Mouse (Mus musculus): ENCODE results near the gene Bcl2. TPM values are rescaled to one million over a fixed set of nuclear protein-coding genes. Genes with fewer than 3 reads are reported as not detected.
"Not testable (repeated sequence)": the region's sequence is repeated elsewhere in the genome, so short reads cannot be mapped to it uniquely, and the experiment has no call there.

Bcl2 gene
- polyA plus RNA-seq, 1 experiment from 2014 or later: 17.8 TPM

GRCm38 (mm10) chr1:106742980-106743379, 28.9 kb upstream of the Bcl2 start:
- Histone ChIP-seq H3K4me1 (ENCODE audit: control insufficient read depth, insufficient read depth, low read length) (no peaks in the 10 kb centered on the region), H3K27me3 (ENCODE audit: control insufficient read depth, insufficient read depth, low read length) (no peaks in the 10 kb centered on the region), H3K27ac (ENCODE audit: low read length) (no peak overlapping the region), H3K9me3 (replicated peaks; ENCODE audit: control insufficient read depth, low read length) (no peaks in the 10 kb centered on the region), H3K4me2 (ENCODE audit: low read depth, low read length) (no peak overlapping the region), H3K9ac (ENCODE audit: low read length) (no peak overlapping the region), H3K4me3 (replicated peaks; ENCODE audit: low read length) (no peak overlapping the region), H3K36me3 (ENCODE audit: control insufficient read depth, insufficient read depth, low read length) (peaks cover 9% of the 10 kb centered on the region)
- 89% methylated on average over 6 of the region's 6 CpGs for WGBS
- no peak for ATAC-seq (ENCODE audit: insufficient read depth, low FRiP score)

DNA sequence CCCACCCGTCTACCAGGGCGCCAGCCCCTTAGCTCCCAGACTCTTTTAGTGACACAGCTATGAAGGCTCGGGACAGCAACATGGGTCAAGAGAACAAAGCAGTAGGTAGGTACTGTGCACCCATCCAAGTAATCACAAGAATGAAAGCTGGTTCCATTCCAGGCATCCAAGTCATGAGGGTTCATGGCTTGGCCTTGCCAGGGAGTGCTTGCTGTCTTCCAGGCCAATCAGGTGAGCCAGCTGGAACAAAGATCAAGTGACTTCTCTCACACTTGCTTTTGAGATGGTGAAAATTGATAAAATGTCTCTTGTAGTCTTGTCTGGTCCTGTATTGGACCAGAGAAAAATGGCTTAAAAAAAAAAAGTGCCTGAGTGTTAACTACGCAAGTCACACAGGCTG, 26.7 kb upstream of the Bcl2 start:
- WGBS: 82% methylated on average over 4 of the region's 4 CpGs
- no peak for ATAC-seq (ENCODE audit: insufficient read depth, low FRiP score)
- H3K9me3 ChIP-seq (replicated peaks; ENCODE audit: control insufficient read depth, low read length): no peaks in the 10 kb centered on the region
- no peaks in the 10 kb centered on the region for H3K4me1 ChIP-seq (ENCODE audit: control insufficient read depth, insufficient read depth, low read length)
- H3K4me3 ChIP-seq (replicated peaks; ENCODE audit: low read length): no peak overlapping the region
- no peak overlapping the region for H3K27ac ChIP-seq (ENCODE audit: low read length)
- no peaks in the 10 kb centered on the region for H3K27me3 ChIP-seq (ENCODE audit: control insufficient read depth, insufficient read depth, low read length)
- H3K9ac ChIP-seq (ENCODE audit: low read length): no peak overlapping the region
- no peak overlapping the region for H3K4me2 ChIP-seq (ENCODE audit: low read depth, low read length)
- no peaks in the 10 kb centered on the region for H3K36me3 ChIP-seq (ENCODE audit: control insufficient read depth, insufficient read depth, low read length)

GRCm38 (mm10) chr1:106739810-106740209, 25.7 kb upstream of the Bcl2 start:
- no peak for ATAC-seq (ENCODE audit: insufficient read depth, low FRiP score)
- 88% methylated on average over 5 of the region's 5 CpGs for WGBS
- no peaks in the 10 kb centered on the region for H3K4me1 ChIP-seq (ENCODE audit: control insufficient read depth, insufficient read depth, low read length)

DNA sequence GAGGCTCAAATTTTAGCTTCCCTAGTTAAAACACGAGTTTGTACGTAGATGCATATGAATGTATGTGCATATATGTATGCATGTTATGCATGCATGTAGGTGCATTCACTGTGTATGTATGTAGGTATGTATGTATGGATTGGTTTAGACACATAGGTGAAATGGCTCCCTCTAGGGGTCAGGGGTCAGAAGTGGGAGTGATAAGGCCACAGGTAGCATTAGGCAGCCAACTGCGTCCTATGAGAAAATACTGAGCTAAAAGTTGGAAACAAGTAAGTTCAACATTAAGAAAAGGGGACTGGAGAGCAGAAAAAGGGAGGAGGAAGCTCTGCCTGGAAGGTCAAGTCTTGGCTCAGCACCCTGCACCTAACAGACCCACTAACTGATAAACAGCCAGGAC, 24.0 kb upstream of the Bcl2 start:
- ATAC-seq (ENCODE audit: insufficient read depth, low FRiP score): no peak

More at GRCm38 (mm10) chr1:106739810-106740209, 25.7 kb upstream of the Bcl2 start:
- Histone ChIP-seq H3K27me3 (ENCODE audit: control insufficient read depth, insufficient read depth, low read length) (no peaks in the 10 kb centered on the region), H3K27ac (ENCODE audit: low read length) (no peak overlapping the region), H3K9me3 (replicated peaks; ENCODE audit: control insufficient read depth, low read length) (no peaks in the 10 kb centered on the region), H3K4me2 (ENCODE audit: low read depth, low read length) (no peak overlapping the region), H3K9ac (ENCODE audit: low read length) (no peak overlapping the region), H3K36me3 (ENCODE audit: control insufficient read depth, insufficient read depth, low read length) (no peaks in the 10 kb centered on the region), H3K4me3 (replicated peaks; ENCODE audit: low read length) (no peak overlapping the region)

GRCm38 (mm10) chr1:106736211-106736610, 22.1 kb upstream of the Bcl2 start:
- H3K4me1 ChIP-seq (ENCODE audit: control insufficient read depth, insufficient read depth, low read length): no peaks in the 10 kb centered on the region
- no peaks in the 10 kb centered on the region for H3K36me3 ChIP-seq (ENCODE audit: control insufficient read depth, insufficient read depth, low read length)
- ATAC-seq (ENCODE audit: insufficient read depth, low FRiP score): no peak
- WGBS: 92% methylated on average over 8 of the region's 8 CpGs
- H3K4me3 ChIP-seq (replicated peaks; ENCODE audit: low read length): no peak overlapping the region
- no peaks in the 10 kb centered on the region for H3K9me3 ChIP-seq (replicated peaks; ENCODE audit: control insufficient read depth, low read length)
- H3K4me2 ChIP-seq (ENCODE audit: low read depth, low read length): no peak overlapping the region
- no peak overlapping the region for H3K27ac ChIP-seq (ENCODE audit: low read length)
- H3K27me3 ChIP-seq (ENCODE audit: control insufficient read depth, insufficient read depth, low read length): no peaks in the 10 kb centered on the region
- no peak overlapping the region for H3K9ac ChIP-seq (ENCODE audit: low read length)

More for the DNA sequence above, 24.0 kb upstream of the Bcl2 start:
- Histone ChIP-seq H3K4me2 (ENCODE audit: low read depth, low read length) (no peak overlapping the region), H3K36me3 (ENCODE audit: control insufficient read depth, insufficient read depth, low read length) (no peaks in the 10 kb centered on the region), H3K9ac (ENCODE audit: low read length) (no peak overlapping the region), H3K27me3 (ENCODE audit: control insufficient read depth, insufficient read depth, low read length) (no peaks in the 10 kb centered on the region), H3K27ac (ENCODE audit: low read length) (no peak overlapping the region), H3K9me3 (replicated peaks; ENCODE audit: control insufficient read depth, low read length) (no peaks in the 10 kb centered on the region), H3K4me1 (ENCODE audit: control insufficient read depth, insufficient read depth, low read length) (no peaks in the 10 kb centered on the region), H3K4me3 (replicated peaks; ENCODE audit: low read length) (no peak overlapping the region)
- WGBS: 86% methylated on average over 3 of the region's 3 CpGs

GRCm38 (mm10) chr1:106735586-106735985, 21.5 kb upstream of the Bcl2 start:
- Histone ChIP-seq H3K4me2 (ENCODE audit: low read depth, low read length) (no peak overlapping the region), H3K27ac (ENCODE audit: low read length) (no peak overlapping the region), H3K4me3 (replicated peaks; ENCODE audit: low read length) (no peak overlapping the region), H3K36me3 (ENCODE audit: control insufficient read depth, insufficient read depth, low read length) (no peaks in the 10 kb centered on the region), H3K9ac (ENCODE audit: low read length) (no peak overlapping the region), H3K27me3 (ENCODE audit: control insufficient read depth, insufficient read depth, low read length) (no peaks in the 10 kb centered on the region), H3K4me1 (ENCODE audit: control insufficient read depth, insufficient read depth, low read length) (no peaks in the 10 kb centered on the region), H3K9me3 (replicated peaks; ENCODE audit: control insufficient read depth, low read length) (no peaks in the 10 kb centered on the region)
- WGBS: 51% methylated on average over 2 of the region's 2 CpGs
- ATAC-seq (ENCODE audit: insufficient read depth, low FRiP score): no peak

DNA sequence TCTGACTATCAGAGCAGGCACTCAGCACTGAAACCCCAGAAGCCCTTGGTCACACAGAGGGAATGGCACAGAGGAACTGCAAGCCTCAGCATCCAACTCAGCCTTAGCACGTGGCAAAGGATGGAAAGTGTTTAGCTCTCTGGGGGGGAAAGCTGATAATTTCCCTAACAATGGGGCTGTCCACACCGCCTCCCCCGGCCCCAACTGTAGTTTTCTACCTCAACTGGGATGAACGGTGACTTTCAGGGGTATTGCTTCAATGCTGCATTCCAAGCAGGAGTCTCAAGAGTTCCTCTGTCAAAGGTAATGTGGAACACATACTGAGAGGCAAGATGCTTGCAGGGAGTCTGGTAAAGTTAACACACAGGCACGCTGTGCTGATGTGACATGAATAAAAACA, 8.0 kb upstream of the Bcl2 start:
- H3K9ac ChIP-seq (ENCODE audit: low read length): no peak overlapping the region
- 67% methylated on average over 5 of the region's 5 CpGs for WGBS
- no peaks in the 10 kb centered on the region for H3K9me3 ChIP-seq (replicated peaks; ENCODE audit: control insufficient read depth, low read length)
- H3K4me3 ChIP-seq (replicated peaks; ENCODE audit: low read length): no peak overlapping the region
- H3K4me2 ChIP-seq (ENCODE audit: low read depth, low read length): no peak overlapping the region
- ATAC-seq (ENCODE audit: insufficient read depth, low FRiP score): no peak
- H3K36me3 ChIP-seq (ENCODE audit: control insufficient read depth, insufficient read depth, low read length): no peaks in the 10 kb centered on the region
- no peak overlapping the region for H3K27ac ChIP-seq (ENCODE audit: low read length)
- no peaks in the 10 kb centered on the region for H3K27me3 ChIP-seq (ENCODE audit: control insufficient read depth, insufficient read depth, low read length)
- no peaks in the 10 kb centered on the region for H3K4me1 ChIP-seq (ENCODE audit: control insufficient read depth, insufficient read depth, low read length)

DNA sequence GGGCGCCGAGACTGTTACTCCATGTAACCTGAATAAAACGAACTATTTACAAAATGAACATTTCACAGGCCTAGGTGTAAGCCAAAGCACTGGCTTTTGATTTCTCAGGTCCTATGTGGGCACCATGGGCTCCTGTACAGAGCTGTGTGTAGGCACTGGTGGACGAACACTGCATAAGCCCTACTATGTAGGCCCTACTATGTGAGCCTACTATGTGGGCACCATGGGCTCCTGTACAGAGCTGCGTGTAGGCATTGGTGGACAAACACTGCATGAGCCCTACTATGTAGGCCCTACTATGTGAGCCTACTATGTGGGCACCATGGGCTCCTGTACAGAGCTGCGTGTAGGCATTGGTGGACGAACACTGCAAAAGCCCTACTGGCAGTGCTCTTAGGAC, 3.7 kb upstream of the Bcl2 start:
- not testable (repeated sequence) for H3K36me3 ChIP-seq (ENCODE audit: control insufficient read depth, insufficient read depth, low read length); H3K9me3 ChIP-seq (replicated peaks; ENCODE audit: control insufficient read depth, low read length); ATAC-seq (ENCODE audit: insufficient read depth, low FRiP score); H3K4me1 ChIP-seq (ENCODE audit: control insufficient read depth, insufficient read depth, low read length); H3K9ac ChIP-seq (ENCODE audit: low read length); H3K4me2 ChIP-seq (ENCODE audit: low read depth, low read length); H3K27ac ChIP-seq (ENCODE audit: low read length); H3K27me3 ChIP-seq (ENCODE audit: control insufficient read depth, insufficient read depth, low read length); H3K4me3 ChIP-seq (replicated peaks; ENCODE audit: low read length)
- WGBS: 61% methylated on average over 7 of the region's 7 CpGs

- Histone ChIP-seq H3K4me1 (ENCODE audit: control insufficient read depth, insufficient read depth, low read length) (0 out of 2 replicates have a peak, but pooled peaks cover 6% of the 10 kb centered on the region), H3K9me3 (replicated peaks; ENCODE audit: control insufficient read depth, low read length) (no peaks in the 10 kb centered on the region), H3K9ac (ENCODE audit: low read length) (no peak overlapping the region), H3K4me3 (replicated peaks; ENCODE audit: low read length) (no peak overlapping the region), H3K27me3 (ENCODE audit: control insufficient read depth, insufficient read depth, low read length) (no peaks in the 10 kb centered on the region), H3K27ac (ENCODE audit: low read length) (no peak overlapping the region), H3K4me2 (ENCODE audit: low read depth, low read length) (no peak overlapping the region), H3K36me3 (ENCODE audit: control insufficient read depth, insufficient read depth, low read length) (no peaks in the 10 kb centered on the region)
- no peak for ATAC-seq (ENCODE audit: insufficient read depth, low FRiP score)
- WGBS: 35% methylated on average over 7 of the region's 7 CpGs
Measured at GRCm38 (mm10) chr1:106717071-106717601, 3.1 kb upstream of the Bcl2 start.

DNA sequence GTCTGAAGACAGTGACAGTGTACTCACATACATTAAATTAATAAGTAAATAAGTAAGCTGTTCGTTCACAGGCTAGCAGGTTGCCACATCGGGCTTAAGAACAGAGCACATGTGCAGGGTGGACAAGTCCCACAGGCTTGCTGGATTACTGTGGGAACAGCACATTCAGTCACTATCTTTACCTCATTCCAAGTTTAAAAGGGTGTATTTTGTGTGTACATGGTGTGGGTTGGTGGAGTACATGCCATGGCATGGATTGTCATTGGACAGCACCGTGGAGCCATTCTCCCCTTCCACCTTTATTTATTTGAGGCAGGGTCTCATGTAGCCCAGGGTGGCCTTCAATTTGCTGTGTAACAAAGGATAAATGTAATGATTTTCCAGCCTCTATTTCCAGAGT, 2.1 kb upstream of the Bcl2 start:
- no peak overlapping the region for H3K4me3 ChIP-seq (replicated peaks; ENCODE audit: low read length)
- no peaks in the 10 kb centered on the region for H3K36me3 ChIP-seq (ENCODE audit: control insufficient read depth, insufficient read depth, low read length)
- no peak overlapping the region for H3K27ac ChIP-seq (ENCODE audit: low read length)
- WGBS: 83% methylated on average over 3 of the region's 3 CpGs
- H3K4me1 ChIP-seq (ENCODE audit: control insufficient read depth, insufficient read depth, low read length): peaks cover 9% of the 10 kb centered on the region; the same call in 1 of the 2 replicates
- no peak overlapping the region for H3K9ac ChIP-seq (ENCODE audit: low read length)
- no peaks in the 10 kb centered on the region for H3K27me3 ChIP-seq (ENCODE audit: control insufficient read depth, insufficient read depth, low read length)
- no peak overlapping the region for H3K4me2 ChIP-seq (ENCODE audit: low read depth, low read length)
- no peaks in the 10 kb centered on the region for H3K9me3 ChIP-seq (replicated peaks; ENCODE audit: control insufficient read depth, low read length)
- ATAC-seq (ENCODE audit: insufficient read depth, low FRiP score): no peak
